In the genomic region with DNA sequence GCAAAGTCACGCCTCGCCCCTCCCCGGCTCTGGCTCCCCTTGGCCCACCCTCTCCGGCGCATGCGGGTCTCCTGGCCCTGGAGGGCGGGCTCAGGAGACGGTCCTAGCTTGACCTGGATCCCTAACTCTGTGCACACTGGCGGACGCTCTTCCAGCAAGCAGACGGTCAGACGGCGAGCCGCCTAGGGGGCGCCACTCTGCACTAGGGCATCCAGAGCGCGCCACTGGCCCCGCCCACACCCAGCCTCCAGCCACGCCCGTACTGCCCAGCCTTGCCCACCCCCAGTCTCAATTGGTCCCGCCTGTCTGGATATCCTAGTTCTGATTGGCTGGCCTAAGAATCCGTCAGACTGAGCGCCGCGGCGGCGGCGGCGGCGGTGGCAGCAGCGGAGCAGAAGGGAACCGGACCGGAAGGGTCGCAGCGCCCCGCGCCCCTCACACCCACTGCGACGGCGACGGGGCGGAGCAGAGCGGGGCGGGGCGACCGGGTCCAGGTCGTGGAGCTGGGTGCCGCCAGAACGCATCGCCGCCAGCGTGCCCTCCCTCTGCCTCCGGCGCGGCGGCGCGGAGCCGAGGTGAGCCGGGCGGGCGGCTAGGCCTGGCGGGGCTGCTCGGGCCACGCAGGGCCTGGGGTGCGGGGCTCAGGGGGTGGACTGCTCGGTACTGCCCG, we compare ENCODE assay signal across 7 mouse cellular contexts. TPM values are rescaled to one million over a fixed set of nuclear protein-coding genes. Genes with fewer than 3 reads are reported as not detected.
DNase-seq lines count a peak whose midpoint lies in the region; ATAC-seq lines count a peak whose summit lies in the region.

Gene Mapk9 (plus strand): TSS at position 351 of the 670 bp plus-strand sequence.

- H3K27ac ChIP-seq in intestine, embryonic 15.5 days = peak within 1 kb of the TSS; percentile 81
- peak within 1 kb of the TSS; percentile 93 for H3K27ac ChIP-seq in midbrain, embryonic 10.5 days (replicated peaks)

- H3K9me3 ChIP-seq in intestine, embryonic 15.5 days = no peaks in the 10 kb centered on the region
- no peaks in the 10 kb centered on the region for H3K9me3 ChIP-seq in midbrain, embryonic 10.5 days (replicated peaks)

- intact Hi-C loops in gastrocnemius, postnatal 36 days (cut with DNase I) = loop anchor here (5.0 kb wide), 1 partner anchor 194 kb away; no protein-coding TSS in a partner anchor
- intact Hi-C loops in left cerebral cortex, postnatal 25 days (cut with DNase I) = loop anchor here (2.0 to 5.0 kb wide), 2 partner anchors 52 to 134 kb away; partner anchors contain the start of genes Cnot6 and Gfpt2

- H3K36me3 ChIP-seq in intestine, embryonic 15.5 days = no peaks in the 10 kb centered on the region
- peaks cover 14% of the 10 kb centered on the region; the same call in 1 of the 2 replicates for H3K36me3 ChIP-seq in midbrain, embryonic 10.5 days

- under 1% methylated on average over 64 of the region's 68 CpGs for WGBS in intestine, embryonic 15.5 days
- under 1% methylated on average over 64 of the region's 68 CpGs for WGBS in midbrain, embryonic 10.5 days

- H3K4me2 ChIP-seq in intestine, embryonic 15.5 days (replicated peaks) = peak within 1 kb of the TSS; percentile 83

- ATAC-seq in intestine, embryonic 15.5 days = peak; percentile 99

- peaks cover 13% of the 10 kb centered on the region for H3K4me1 ChIP-seq in intestine, embryonic 15.5 days (replicated peaks)
- H3K4me1 ChIP-seq in midbrain, embryonic 10.5 days = peaks cover 27% of the 10 kb centered on the region

- H3K4me3 ChIP-seq in intestine, embryonic 15.5 days (replicated peaks) = peak within 1 kb of the TSS; percentile 86
- H3K4me3 ChIP-seq in midbrain, embryonic 10.5 days = peak within 1 kb of the TSS; percentile 66

- no peaks in the 10 kb centered on the region for H3K27me3 ChIP-seq in intestine, embryonic 15.5 days (replicated peaks)
- no peaks in the 10 kb centered on the region for H3K27me3 ChIP-seq in midbrain, embryonic 10.5 days (ENCODE audit: low read depth, poor library complexity, severe bottlenecking)

- DNase-seq in adrenal gland, adult 2 months = peak; percentile 99
- DNase-seq in embryo, embryonic 11.5 days (ENCODE audit: low read depth, low spot score) = peak; percentile 95
- peak; percentile 97 to 98 for DNase-seq in gastrocnemius, postnatal 36 days
- DNase-seq in left cerebral cortex, postnatal 25 days (ENCODE audit: low spot score in 2 of 2) = peak; percentile 98 to 99
- peak; percentile 98 for DNase-seq in midbrain, embryonic 10.5 days (ENCODE audit: low spot score)
- peak; percentile 97 for DNase-seq in right cerebral cortex, postnatal 4 days

- H3K9ac ChIP-seq in intestine, embryonic 15.5 days = peak within 1 kb of the TSS; percentile 96

RNA-seq across cellular contexts. Expression of gene Mapk9, which starts in this region (rescaled TPM):
- 10 to 100 TPM; 69.8 to 79.9 TPM for total RNA-seq in adrenal gland, adult 2 months (2021)
- polyA plus RNA-seq in adrenal gland, adult 2 months (2012; rRNA removed) = 20.2 and 20.5 TPM in 2 replicates
- total RNA-seq in gastrocnemius, postnatal 36 days (2021) = 10 to 100 TPM; 43.5 to 49.9 TPM
- polyA plus RNA-seq in intestine, embryonic 15.5 days (2015; fragmentation: Nextera tagmentation; extraction: Ambion mirVana) = 29.9 and 32.1 TPM in 2 replicates
- 100 to 1,000 TPM; 212 to 231 TPM for total RNA-seq in left cerebral cortex, postnatal 25 days (2021)
- 22.2 and 29.7 TPM in 2 replicates for polyA plus RNA-seq in midbrain, embryonic 10.5 days (2016; fragmentation: Nextera tagmentation; extraction: Ambion mirVana)

Comparison
In these comparisons a context has a peak if more than half of its experiments do, and no peak if none do; other contexts are left out.
1. Peak in every context shown above with its lines: DNase-seq, ATAC-seq, H3K4me3 ChIP-seq and H3K27ac ChIP-seq.